Mouse (Mus musculus): ENCODE data around the gene Dclk1. TPM values are rescaled to one million over a fixed set of nuclear protein-coding genes. Genes with fewer than 3 reads are reported as not detected.

Dclk1 gene
- total RNA-seq, 2 experiments from 2014 or later, result 2.6 to 5.2 TPM

DNA sequence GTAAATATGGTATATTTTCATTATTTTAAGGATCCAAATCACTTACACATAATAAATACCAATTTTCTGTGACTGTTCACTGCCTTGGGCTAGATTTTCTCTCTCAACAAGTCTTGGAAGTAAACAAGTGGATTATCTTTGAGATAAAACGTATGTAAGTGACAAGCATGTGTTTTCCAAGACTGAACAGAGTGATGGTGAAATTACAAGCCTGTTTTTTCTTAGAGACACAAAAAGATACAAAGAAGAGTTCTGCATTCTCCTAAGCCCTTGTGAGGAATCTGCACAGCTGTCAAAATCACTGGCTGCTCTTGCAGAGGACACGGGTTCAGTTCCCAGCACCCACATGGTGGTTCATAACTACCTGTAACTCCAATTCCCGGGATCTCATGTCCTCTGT is 151.4 kb downstream of the Dclk1 start:
- DNase-seq (ENCODE audit: low spot score in 2 of 2), result no peak

DNA sequence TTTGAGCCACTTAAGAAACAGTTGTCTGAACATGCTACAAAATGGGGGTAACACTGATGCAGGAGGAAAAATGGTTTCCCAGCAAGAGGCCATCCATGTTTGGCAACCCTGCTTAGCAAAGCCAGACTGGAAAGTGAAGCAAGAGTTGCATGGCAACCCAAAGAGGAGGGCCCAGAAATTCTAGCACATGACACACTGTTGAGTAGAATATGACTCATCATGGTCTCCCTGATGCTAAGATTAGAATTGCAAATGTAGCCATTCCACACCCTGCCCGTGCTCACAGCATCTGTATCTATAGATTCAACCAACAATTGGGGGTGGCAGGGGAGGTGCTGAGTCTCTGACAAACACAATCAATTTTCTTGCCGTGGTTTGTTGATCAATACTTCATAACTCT is 154.6 kb downstream of the Dclk1 start:
- DNase-seq (ENCODE audit: low spot score in 2 of 2), result no peak

DNA sequence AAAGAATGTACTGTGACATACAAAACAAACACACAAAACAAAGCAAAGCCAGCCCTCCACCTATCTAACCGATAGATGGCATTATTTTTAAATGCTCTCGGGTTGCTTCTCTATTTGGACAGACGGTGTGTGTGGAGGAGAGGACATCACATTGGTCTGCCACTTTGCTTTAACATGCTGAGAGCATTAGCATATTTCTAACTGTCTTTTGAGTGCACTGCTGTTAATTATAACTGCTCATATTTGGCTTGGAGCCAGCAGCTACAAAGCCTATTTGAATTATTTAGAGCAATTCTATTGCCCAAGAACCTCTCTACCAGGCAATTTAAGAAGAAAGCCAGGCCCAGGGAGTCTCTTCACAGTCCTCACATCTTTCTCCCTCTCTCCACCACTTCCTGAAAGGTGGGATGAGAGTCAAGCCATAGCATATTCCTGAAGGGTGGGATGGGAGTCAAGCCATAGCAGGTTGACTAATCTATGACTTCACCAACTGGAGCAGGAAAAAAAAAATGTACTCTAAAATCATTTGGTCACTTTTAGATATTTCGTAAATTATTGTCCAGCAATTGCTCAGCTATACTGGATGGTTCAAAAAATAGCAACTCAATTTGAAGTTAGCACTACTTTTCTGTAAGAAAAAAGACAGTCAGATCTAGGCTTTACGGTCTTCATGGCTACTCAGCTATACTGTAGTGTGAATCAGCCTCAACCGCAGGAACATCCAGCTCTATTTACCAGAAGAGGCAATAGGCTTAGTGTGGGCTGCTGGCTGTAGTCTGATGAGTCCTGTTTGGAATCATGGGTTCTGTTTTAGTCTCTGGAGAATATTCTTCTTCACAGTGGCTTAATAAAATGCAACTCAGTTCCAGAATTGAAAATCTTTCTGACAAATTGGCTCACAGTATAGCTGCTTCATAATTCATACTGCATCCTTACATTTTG is 155.9 kb downstream of the Dclk1 start:
- DNase-seq (ENCODE audit: low spot score in 2 of 2), result no peak

DNA sequence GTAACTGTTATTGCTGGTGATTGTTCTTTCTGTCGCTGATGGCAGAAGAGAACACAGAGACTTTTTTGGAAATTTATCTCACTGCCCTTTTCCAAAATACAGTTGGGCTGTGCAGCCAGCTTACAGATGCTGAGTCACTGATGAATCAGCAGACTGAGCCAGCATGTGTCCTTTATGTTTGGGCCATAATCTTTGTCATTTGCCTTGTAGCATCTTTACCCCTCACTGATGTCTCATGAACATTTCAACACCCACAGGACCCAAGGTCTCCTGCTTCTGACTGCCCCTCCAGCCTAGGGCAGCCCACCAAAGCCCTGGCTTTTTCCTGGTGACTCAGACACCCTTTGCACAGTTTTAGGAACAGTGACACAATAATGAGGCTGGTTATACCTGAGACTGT is 159.1 kb downstream of the Dclk1 start:
- peak; percentile 5 to 18 for DNase-seq (ENCODE audit: low spot score in 2 of 2)

DNA sequence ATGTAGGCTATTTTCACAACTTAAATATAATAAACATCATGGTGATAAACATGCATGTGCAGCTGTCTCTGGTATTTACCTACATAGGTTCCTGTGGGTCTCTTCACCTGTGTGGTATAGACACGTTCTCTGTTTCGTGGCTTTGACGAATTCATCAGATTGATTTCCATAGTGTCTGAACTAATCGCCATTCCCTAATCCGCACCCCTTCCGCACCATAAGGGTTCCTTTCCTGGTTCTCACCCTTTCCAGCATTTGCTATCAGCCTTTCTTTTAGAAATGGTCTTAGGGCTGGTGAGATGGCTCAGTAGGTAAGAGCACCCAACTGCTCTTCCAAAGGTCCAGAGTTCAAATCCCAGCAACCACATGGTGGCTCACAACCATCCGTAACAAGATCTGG is 162.6 kb downstream of the Dclk1 start:
- DNase-seq (ENCODE audit: low spot score in 2 of 2), result no peak

DNA sequence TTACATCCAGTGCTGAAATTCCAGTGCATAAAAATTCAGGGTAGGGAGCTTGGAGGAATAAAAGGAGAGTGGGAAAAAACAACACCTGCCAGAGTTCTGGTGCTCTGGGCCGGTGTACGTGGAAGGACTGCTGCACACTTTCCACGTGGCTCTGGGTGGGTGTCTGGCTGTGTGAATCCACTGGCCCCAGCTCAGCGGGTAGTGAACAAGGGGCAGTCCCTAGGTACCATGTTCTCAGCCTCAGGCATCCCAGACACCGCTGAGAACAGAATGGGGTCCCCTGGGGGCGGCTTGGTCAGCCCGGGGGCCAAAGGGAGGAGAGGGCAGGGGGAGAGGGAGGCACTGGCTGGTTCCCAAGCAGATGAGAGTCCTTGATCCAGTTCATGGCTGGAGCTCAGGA is 164.5 kb downstream of the Dclk1 start:
- DNase-seq (ENCODE audit: low spot score in 2 of 2), result no peak

DNA sequence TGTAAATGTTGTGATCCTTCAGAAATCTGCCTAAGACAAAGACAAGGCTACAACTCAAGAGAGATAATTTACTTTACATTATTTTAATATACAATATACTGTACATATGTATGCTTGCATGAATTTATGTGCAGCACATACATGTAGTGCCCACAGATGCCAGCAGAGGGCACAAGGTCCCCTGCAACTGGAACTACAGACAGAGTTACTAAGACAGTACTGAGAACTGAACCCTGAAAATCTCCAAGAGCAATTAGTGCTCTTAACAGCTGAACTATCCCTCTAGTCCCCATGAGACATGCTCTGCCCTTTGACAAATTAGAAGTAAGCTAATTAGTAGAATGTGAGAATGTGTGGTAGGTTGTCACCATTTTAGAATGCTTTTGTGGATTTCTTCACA is 169.4 kb downstream of the Dclk1 start:
- no peak for DNase-seq (ENCODE audit: low spot score in 2 of 2)

DNA sequence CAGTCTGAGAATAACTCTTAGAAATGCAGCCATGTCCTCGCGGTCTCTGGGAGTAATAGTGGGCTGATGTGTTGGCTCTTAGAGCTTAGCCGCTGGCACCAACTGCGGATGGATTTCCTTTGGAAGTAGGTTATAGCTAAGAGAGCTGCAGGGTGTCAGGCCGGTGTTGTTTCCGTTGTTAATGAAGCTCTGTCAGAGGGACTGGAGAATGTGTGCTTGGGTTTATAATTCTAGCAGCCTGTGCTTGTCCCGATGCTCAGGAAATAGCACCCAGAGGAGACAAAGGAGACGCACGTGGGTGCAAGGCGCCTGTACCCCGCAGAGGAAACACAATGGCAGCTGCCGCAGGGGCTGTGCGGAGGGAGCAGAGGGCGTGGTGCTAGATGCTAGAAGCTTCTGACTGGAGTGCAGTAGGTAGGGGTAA is 173.4 kb downstream of the Dclk1 start:
- DNase-seq (ENCODE audit: low spot score in 2 of 2), result no peak

DNA sequence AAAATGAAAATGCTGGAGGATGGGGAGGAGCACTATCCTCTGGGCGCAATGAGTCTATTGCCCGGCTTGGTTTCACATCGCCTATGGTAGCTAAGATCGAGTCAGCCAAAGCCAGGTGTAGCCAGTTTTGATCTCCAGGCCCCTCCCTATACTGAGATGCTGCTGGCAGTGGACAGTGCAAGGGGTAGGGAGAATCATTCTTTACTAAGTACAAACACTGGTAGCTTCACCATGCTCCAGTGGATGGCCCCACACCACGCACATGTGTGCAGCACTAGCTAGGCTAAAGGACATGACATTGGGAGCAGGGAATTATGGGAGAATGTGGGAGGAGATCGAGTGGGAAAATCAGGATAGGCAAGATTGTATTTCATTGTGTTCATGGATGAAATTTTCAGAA is 176.7 kb downstream of the Dclk1 start:
- DNase-seq (ENCODE audit: low spot score in 2 of 2), result no peak

DNA sequence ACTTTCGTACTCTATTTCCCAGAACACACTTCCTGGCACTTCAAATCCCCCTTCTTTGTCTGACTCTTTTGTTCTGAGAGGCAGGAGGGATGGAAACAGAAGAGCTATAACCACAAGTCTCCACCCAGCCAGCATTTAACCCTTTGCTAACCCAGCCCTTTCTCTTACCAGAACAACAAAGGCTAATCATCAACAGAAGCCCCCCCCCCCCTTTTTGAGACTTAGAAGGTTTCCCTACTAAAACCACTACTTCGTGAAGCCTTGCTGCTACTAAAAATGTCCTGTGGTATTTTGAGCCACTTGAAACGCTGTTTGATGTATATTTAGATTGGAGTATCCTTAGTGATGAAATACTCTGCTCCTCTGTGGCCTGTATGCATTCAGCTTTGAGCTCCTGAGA is 177.2 kb downstream of the Dclk1 start:
- DNase-seq (ENCODE audit: low spot score in 2 of 2), result no peak

DNA sequence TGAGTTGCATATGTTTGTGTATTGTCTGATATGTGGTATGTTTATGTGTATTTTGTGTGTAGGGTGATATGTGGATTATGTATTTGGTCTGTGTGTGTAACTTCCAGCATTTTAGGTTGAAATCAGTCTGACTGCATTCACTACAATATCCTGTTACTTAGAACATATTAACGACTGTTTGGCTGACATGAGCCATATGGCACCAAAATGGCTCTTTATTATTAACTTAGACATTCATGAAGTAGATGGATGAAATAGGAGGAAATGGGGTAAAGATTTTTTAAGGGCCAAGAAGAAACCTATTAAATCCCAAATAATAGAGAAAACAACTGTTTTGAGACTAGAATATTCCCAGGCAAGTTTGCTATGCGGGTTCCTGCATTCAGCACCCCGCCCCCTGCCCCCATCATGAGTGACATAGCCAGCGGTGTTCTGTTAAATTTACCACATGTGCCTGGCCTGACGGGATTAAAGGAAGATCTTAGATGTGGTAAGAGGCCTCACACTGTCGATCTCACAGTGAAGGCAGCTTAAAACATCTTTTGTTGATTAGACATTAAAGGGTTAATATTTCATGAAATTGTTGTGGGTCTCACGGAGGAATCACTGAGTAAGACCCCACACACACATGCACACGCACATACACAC is 178.4 kb downstream of the Dclk1 start:
- DNase-seq (ENCODE audit: low spot score in 2 of 2), result no peak

DNA sequence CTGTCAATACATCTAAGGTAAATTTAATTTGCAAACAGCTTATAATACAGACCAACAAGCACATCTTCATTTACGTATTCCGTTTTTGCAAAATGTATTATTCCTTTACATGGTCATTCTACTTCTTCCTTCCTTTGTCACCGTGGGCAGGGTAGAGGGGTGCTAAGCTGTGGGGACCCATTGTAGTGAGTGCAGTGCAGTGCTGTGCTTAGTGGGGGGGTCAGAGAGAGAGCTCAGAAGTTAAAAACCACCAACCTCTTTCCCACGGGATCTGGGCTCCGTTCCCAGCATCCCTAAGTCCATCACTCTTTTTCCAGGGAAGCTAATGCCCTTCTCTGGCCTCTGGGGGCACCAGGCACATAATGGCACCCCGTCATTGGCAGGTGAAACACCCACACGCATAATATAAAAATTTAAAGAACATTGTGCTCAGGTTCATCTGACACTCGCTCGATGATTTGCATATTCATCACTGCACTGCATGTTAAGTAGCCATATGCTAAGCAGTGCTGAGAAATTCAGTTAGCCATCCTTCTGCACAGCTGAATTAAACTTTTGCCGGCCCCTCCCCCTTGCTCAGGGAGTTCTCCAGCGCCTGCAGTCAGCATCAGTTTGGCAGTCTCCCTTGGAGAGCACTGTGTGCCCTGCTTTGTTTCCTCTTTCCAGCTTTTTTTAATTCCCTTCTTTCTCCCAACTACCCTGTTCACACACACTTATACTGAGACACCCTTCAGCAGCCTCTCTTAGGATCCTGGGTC is 181.7 kb downstream of the Dclk1 start:
- DNase-seq (ENCODE audit: low spot score in 2 of 2), result no peak

DNA sequence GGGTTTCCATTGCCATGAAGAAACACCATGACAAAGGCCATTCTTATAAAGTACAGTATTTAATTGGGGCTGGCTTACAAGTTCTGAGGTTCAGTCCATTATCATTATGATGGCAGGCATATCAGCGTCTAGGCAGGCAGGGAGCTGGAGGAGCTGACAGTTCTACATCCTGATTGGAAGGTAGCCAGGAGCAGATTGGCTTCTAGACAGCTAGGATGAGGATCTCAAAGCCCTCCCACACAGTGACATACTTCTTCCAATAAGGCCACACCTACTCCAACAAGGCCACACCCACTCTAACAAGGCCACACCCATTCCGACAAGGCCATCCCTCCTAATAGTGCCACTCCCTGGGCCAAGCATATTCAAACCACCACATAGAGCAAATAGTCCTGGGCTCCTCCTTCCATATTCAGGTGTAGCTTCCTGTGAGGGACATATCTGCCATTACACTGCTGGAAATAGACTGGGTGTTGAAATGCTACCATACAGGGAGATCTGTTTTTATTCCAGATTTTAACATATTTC is 187.9 kb downstream of the Dclk1 start:
- no peak for DNase-seq (ENCODE audit: low spot score in 2 of 2)

DNA sequence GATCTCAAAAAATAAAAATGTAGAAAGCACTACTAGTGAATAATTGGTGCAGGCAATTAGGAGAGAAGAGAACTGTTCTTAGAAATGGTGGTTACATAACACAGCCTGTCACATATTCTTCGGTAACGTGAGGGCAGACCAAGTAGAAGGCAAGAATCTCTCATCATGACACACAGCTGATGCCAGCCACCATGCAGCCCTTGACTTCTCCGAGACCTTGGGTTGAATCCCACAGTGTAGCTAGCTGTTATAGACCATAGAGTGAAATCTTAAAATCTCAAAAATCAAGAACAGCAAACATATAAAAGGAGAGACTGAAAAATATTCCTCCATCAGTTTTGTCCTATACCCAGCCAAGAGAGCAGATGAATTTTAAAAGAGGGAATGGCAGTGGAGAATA is 189.1 kb downstream of the Dclk1 start:
- DNase-seq (ENCODE audit: low spot score in 2 of 2), result no peak

DNA sequence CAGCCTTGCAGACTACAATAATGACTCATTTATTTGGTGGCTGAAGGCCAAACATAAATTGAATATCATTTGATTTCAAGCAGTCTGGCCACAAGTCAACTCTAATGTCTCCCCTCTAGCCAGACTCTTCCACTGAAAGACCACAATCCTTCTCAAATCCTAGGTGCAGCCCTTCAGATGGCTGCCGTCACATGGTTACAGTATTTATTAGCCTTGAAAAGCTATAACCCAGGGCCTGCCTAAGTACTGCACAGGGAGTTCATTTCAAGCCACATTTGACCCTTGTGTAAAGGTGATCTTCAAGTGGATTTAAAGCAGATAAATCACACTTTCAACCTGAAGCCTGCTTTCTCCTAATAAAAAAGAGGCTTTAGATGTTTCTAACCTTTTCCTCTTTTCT is 192.1 kb downstream of the Dclk1 start:
- DNase-seq (ENCODE audit: low spot score in 2 of 2), result no peak

DNA sequence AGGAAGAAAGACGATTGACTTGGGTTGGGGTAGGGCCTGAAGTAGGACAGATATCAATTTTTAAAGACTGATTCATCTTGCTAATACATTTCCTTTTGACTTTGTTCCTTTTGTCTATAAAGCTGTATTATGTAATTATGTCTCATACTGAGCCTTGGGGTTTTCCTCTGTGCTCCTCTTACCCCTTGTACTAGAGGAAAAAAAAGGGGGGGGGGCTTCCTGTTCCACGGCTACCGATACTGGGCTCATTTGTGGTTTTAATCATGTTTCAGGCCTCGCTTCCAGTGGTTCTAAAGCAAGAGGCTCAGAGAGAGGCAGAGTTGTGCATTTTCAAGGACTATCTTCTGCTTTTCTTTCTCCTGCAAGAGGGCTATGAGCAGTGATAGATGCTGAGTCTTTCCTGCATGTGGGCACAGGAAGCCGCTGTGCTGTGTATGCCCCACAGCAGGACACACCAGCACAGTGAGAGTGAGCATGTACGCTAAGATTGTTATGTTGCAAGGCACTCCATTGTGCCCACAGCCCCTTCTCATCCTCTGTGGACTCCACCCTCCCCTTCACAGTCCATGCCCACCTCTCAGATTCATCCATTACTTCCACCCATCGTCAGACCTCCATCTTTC is 196.8 kb downstream of the Dclk1 start:
- no peak for DNase-seq (ENCODE audit: low spot score in 2 of 2)

DNA sequence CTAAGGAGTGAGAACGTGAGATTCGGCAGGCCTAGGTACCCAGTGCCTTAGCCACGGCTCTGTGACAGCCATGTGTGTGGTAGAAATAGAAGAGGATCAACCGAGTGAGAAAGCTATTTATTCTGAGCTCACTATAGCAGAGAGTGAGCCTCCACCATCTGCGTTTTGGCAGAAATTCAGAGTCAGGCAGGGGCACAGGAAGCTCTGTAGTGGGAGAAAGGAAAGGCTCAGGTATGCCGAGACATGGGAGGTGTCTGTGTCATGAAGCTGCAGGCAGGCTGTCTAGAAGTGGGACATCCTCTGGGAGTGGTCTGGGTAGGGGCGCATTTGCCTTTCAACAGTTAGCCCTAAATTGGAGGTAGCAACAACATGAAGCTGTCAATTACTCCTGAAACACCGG is 198.2 kb downstream of the Dclk1 start:
- no peak for DNase-seq (ENCODE audit: low spot score in 2 of 2)

DNA sequence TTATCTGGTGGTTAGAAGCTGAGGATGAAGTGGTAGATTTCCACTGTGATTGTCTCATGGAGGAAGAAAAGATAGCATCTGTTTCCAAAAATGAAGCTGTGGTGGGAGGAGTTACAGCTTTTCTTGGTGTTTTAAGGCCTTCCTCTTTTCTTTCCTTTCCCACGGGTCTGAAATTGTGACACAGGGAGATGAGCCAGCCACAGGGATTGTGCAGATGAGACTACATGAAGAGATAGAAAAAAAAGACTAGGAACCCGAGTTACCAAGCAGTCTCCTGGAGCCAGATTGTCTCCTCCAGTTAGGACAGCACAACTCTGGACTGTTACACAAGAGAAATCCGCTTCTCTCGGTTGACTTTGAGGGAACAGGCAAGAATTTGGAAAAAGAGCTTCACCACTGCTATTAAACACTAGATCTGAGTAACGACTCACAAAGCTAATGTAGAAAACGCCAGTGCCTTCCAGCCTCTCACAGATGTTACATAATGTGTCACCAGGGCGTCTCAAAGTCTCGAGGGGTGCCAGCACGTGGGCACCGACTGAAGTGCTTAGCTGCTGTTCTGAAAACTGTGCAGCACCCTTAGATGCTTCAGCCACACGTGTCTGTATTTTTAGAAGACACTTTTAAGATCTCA is 200.0 kb downstream of the Dclk1 start:
- no peak for DNase-seq (ENCODE audit: low spot score in 2 of 2)

DNA sequence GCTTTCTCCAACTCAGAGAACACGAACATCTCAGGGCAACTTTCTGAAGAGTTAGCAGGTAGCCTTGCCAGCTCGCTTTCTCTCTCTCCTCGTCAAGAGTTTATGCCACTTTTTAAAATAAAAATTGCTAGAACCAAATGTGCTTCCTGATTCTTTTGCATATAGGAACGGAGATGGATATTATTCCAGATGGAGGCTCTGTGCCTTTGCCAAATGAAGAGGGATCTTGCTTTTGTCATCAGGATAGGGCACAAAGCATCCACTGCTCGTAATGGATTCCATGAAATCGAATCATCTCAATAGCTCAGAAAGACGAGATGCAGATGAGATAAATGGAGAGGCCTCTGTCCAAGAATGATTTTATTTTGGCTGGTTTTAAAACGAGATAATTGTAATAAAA is 201.1 kb downstream of the Dclk1 start:
- no peak for DNase-seq (ENCODE audit: low spot score in 2 of 2)

DNA sequence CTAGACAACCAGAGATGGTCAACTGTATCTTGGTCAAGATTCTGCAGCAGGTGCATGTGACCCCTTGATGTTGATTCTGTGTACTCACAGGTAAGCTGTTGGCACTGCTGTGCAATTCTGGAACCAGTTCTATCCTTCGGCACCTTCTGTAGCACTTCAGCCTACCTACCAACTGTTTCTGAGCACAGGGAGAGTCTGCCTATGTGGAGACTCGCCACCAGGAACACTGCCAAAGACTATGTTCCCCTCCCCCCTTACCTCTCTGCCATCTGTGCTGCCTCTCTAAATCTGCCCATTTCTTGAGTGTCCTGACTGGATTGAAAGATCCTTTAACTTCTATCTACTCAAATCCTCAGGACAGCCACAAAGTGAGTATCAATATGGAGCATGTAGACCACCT is 201.6 kb downstream of the Dclk1 start:
- no peak for DNase-seq (ENCODE audit: low spot score in 2 of 2)

DNA sequence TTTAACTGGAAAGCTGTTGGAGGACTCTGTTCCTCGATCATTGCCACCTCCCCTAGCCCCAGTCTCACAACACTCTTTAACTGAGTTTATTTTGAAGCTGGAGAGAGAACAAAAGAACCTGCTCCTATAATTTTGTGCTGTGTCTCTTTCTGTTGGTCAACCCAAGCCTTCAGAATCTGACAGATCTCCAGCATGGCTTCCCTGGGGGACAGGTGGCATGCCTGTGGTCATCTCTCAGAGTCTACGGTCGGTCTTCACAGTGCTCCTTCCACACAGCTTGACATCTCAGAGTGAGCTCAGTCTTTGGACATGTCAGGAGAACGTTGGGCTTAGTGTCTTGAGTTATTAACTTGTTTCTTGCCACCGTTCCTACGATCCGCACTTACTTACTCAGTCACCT is 204.5 kb downstream of the Dclk1 start:
- DNase-seq (ENCODE audit: low spot score in 2 of 2), result no peak
